Comparison of ENCODE assay signal across 10 mouse cellular contexts in genomic region chr7:110891501-110891986, GRCm38 (mm10). TPM values are rescaled to one million over a fixed set of nuclear protein-coding genes. Genes with fewer than 3 reads are reported as not detected.
DNase-seq lines count a peak whose midpoint lies in the region; TF ChIP-seq lines count a peak whose summit lies in the region.
"Had no signal": no experiment of that assay in that cellular context is flagged by ENCODE, and none has a peak within 500 bp of the region (broad histone marks: within the 10 kb centered on the region; RNA-seq: fewer than 3 reads in every experiment).

No protein-coding gene starts in this region.

- no peak overlapping the region for H3K4me3 ChIP-seq in heart, adult 2 months
- H3K4me3 ChIP-seq: embryonic facial prominence, embryonic 15.5 days had no signal

- H3K27me3 ChIP-seq in heart, adult 2 months (ENCODE audit: control insufficient read depth, insufficient read depth, low read length): no peaks in the 10 kb centered on the region
- H3K27me3 ChIP-seq: embryonic facial prominence, embryonic 15.5 days had no signal

- no peak for TF ChIP-seq CTCF in heart, adult 2 months (IDR thresholded peaks at IDR 0.05)

- no peaks in the 10 kb centered on the region for H3K36me3 ChIP-seq in heart, adult 2 months (ENCODE audit: control insufficient read depth, insufficient read depth, low read length)
- H3K36me3 ChIP-seq: embryonic facial prominence, embryonic 15.5 days had no signal

- WGBS in heart, adult 2 months: 39% methylated on average over 9 of the region's 9 CpGs

- TF ChIP-seq POLR2A in heart, adult 2 months (IDR thresholded peaks at IDR 0.05; ENCODE audit: insufficient read depth, low read depth, low read length): no peak

- TF ChIP-seq EP300 in heart, adult 2 months (IDR thresholded peaks at IDR 0.05; ENCODE audit: insufficient read depth, low read depth, low read length): no peak

- no peaks in the 10 kb centered on the region for H3K79me2 ChIP-seq in heart, adult 2 months (replicated peaks; ENCODE audit: control insufficient read depth, insufficient read depth, low read length)

- intact Hi-C loops in left cerebral cortex, postnatal 14 days (cut with DNase I): no loop called here
- intact Hi-C loops in heart, adult 2 months (cut with DNase I): no loop called here

- DNase-seq in left cerebral cortex, postnatal 14 days (ENCODE audit: low spot score in 2 of 2): peak; percentile 15 to 18
- no peak for DNase-seq in left cerebral cortex, adult 8-10 months (ENCODE audit: low spot score in 2 of 2)
- peak; percentile 66 to 80 for DNase-seq in heart, adult 2 months
- peak; percentile 82 to 91 for DNase-seq in kidney, postnatal 25 days
- DNase-seq in lung, postnatal 36 days: peak; percentile 78
- no peak for DNase-seq in thymus, postnatal 14 days
- no peak for DNase-seq in left cerebral cortex, adult 11 months (ENCODE audit: low spot score)
- no peak for DNase-seq in natural killer cell, adult 2 months (ENCODE audit: low spot score in 2 of 2)

- H3K4me1 ChIP-seq in heart, adult 2 months (ENCODE audit: control insufficient read depth, insufficient read depth, low read length): peaks cover 2% of the 10 kb centered on the region; the same call in 1 of the 2 replicates
- H3K4me1 ChIP-seq: embryonic facial prominence, embryonic 15.5 days had no signal

- no peak overlapping the region for H3K9ac ChIP-seq in heart, adult 2 months (ENCODE audit: low read depth, low read length)
- H3K9ac ChIP-seq: embryonic facial prominence, embryonic 15.5 days had no signal

- peak overlapping the region; percentile 53 for H3K27ac ChIP-seq in heart, adult 2 months
- H3K27ac ChIP-seq: embryonic facial prominence, embryonic 15.5 days had no signal

RNA-seq across cellular contexts. Expression of gene Lyve1, which starts 28.5 kb away (rescaled TPM):
- total RNA-seq in left cerebral cortex, postnatal 14 days (2021): 1 to 10 TPM; 1.7 to 4.3 TPM
- 1 to 10 TPM in 2 of 4 experiments, under 1 TPM in 2; 0.84 to 1.4 (median 0.99) TPM for total RNA-seq in left cerebral cortex, adult 8-10 months (2022)
- total RNA-seq in heart, adult 2 months (2021): 10 to 100 TPM; 28.0 to 31.0 TPM
- 17.4 and 28.8 TPM in 2 replicates for polyA plus RNA-seq in heart, adult 2 months (2012; rRNA removed)
- total RNA-seq: ES-E14 had no signal

RNA-seq across cellular contexts. Expression of gene Rnf141, which starts 47.3 kb away (rescaled TPM):
- 10 to 100 TPM; 73.5 to 77.7 TPM for total RNA-seq in left cerebral cortex, postnatal 14 days (2021)
- 10 to 100 TPM; 68.5 to 87.3 (median 77.0) TPM for total RNA-seq in left cerebral cortex, adult 8-10 months (2022)
- total RNA-seq in heart, adult 2 months (2021): 10 to 100 TPM; 33.2 to 36.4 TPM
- 19.4 and 44.3 TPM in 2 replicates for polyA plus RNA-seq in heart, adult 2 months (2012; rRNA removed)

Comparison
In these comparisons a context has a peak if more than half of its experiments do, and no peak if none do; other contexts are left out.
1. DNase-seq: peak in left cerebral cortex, postnatal 14 days (2 of 2), heart, adult 2 months (2 of 2), kidney, postnatal 25 days (2 of 2) and lung, postnatal 36 days (single experiment); none in left cerebral cortex, adult 8-10 months (0 of 2), thymus, postnatal 14 days (single experiment), left cerebral cortex, adult 11 months (single experiment) and natural killer cell, adult 2 months (0 of 2).
2. RNA of gene Lyve1, which starts 28.5 kb away (total RNA-seq): 28.0 to 31.0 TPM in heart, adult 2 months; 1.7 to 4.3 TPM in left cerebral cortex, postnatal 14 days and 0.84 to 1.4 TPM in left cerebral cortex, adult 8-10 months; every median in the first group is over 4 times any median in the second.